In the genomic region with DNA sequence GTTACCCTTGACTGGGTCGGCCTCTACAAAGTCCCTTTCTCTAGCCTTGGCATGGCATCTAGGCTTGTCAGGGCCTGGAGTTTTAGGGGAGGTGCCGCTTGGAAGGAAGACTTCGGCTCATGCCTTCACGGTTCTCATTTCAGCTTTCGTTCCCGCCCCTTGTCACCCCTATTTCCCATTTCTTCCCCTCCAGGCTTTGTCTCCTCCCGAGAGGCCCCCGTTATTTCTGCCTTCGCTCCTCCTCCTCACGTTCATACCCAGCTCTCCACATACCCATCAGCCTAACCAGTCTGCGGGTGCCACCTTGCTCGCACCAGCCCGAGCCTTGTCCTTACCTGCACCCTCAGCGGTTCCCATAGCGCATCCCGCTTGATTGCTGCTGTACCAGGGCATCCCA, we compare ENCODE assay signal across 8 mouse cellular contexts. TPM values are rescaled to one million over a fixed set of nuclear protein-coding genes. Genes with fewer than 3 reads are reported as not detected.
A peak's percentile ranks its signal among the peaks of the same experiment; 100 is the strongest.
DNase-seq lines count a peak whose midpoint lies in the region; ATAC-seq and TF ChIP-seq lines count a peak whose summit lies in the region.

No protein-coding gene starts in this region.

- H3K4me1 ChIP-seq in heart, embryonic 15.5 days (replicated peaks), result peaks cover 13% of the 10 kb centered on the region
- peaks cover 46% of the 10 kb centered on the region for H3K4me1 ChIP-seq in G1E (ENCODE audit: insufficient read depth, low read depth, low read length)
- H3K4me1 ChIP-seq in forebrain, embryonic 13.5 days, result peaks cover 8% of the 10 kb centered on the region
- peaks cover 34% of the 10 kb centered on the region for H3K4me1 ChIP-seq in liver, embryonic 15.5 days (replicated peaks)

- peak; percentile 41 for ATAC-seq in heart, embryonic 15.5 days (replicated peaks; ENCODE audit: insufficient number of reproducible peaks, insufficient read depth, low FRiP score, low read depth)
- ATAC-seq in G1E (ENCODE audit: extremely low read depth, insufficient number of reproducible peaks, low FRiP score, poor library complexity, severe bottlenecking), result no peak
- peak; percentile 46 for ATAC-seq in forebrain, embryonic 13.5 days
- ATAC-seq in liver, embryonic 15.5 days (ENCODE audit: insufficient read depth), result peak; percentile 56

- no peak for DNase-seq in heart, adult 18-20 months
- DNase-seq in G1E (ENCODE audit: low spot score), result peak; percentile 15
- DNase-seq in testis, postnatal 10 days (ENCODE audit: low spot score), result peak; percentile 55
- no peak for DNase-seq in urinary bladder, adult 18-20 months (ENCODE audit: low spot score in 2 of 2)
- no peak for DNase-seq in gastrocnemius, postnatal 4 days (ENCODE audit: low spot score in 2 of 2)

- H3K27ac ChIP-seq in heart, embryonic 15.5 days, result peak overlapping the region; percentile 96
- peak overlapping the region; percentile 93 for H3K27ac ChIP-seq in forebrain, embryonic 13.5 days
- H3K27ac ChIP-seq in liver, embryonic 15.5 days (replicated peaks), result peak overlapping the region; percentile 86

- no peaks in the 10 kb centered on the region for H3K27me3 ChIP-seq in heart, embryonic 15.5 days
- 0 out of 2 replicates have a peak, but pooled peaks cover 6% of the 10 kb centered on the region for H3K27me3 ChIP-seq in G1E (ENCODE audit: insufficient read depth, low read length)
- H3K27me3 ChIP-seq in forebrain, embryonic 13.5 days, result peaks cover 36% of the 10 kb centered on the region
- H3K27me3 ChIP-seq in liver, embryonic 15.5 days, result no peaks in the 10 kb centered on the region

- H3K4me2 ChIP-seq in heart, embryonic 15.5 days, result peak overlapping the region; percentile 96
- peak overlapping the region; percentile 99 for H3K4me2 ChIP-seq in forebrain, embryonic 13.5 days
- peak overlapping the region; percentile 84 for H3K4me2 ChIP-seq in liver, embryonic 15.5 days

- TF ChIP-seq CTCF in G1E (IDR thresholded peaks at IDR 0.05; ENCODE audit: low read depth, low read length), result no peak

- H3K9me3 ChIP-seq in heart, embryonic 15.5 days (replicated peaks), result no peaks in the 10 kb centered on the region
- no peaks in the 10 kb centered on the region for H3K9me3 ChIP-seq in G1E (replicated peaks)
- H3K9me3 ChIP-seq in forebrain, embryonic 13.5 days (replicated peaks), result no peaks in the 10 kb centered on the region
- no peaks in the 10 kb centered on the region for H3K9me3 ChIP-seq in liver, embryonic 15.5 days (replicated peaks)

- peak overlapping the region; percentile 91 for H3K9ac ChIP-seq in heart, embryonic 15.5 days
- H3K9ac ChIP-seq in forebrain, embryonic 13.5 days, result peak overlapping the region; percentile 90
- H3K9ac ChIP-seq in liver, embryonic 15.5 days, result peak overlapping the region; percentile 76

- WGBS in heart, embryonic 15.5 days, result under 1% methylated on average over 16 of the region's 16 CpGs
- 0% methylated on average over 16 of the region's 16 CpGs for WGBS in forebrain, embryonic 13.5 days
- under 1% methylated on average over 16 of the region's 16 CpGs for WGBS in liver, embryonic 15.5 days (ENCODE audit: insufficient replicate concordance)

- peak overlapping the region; percentile 96 for H3K4me3 ChIP-seq in heart, embryonic 15.5 days
- H3K4me3 ChIP-seq in G1E (ENCODE audit: low read depth, low read length), result peak overlapping the region; percentile 88
- H3K4me3 ChIP-seq in forebrain, embryonic 13.5 days, result peak overlapping the region; percentile 85
- peak overlapping the region; percentile 86 for H3K4me3 ChIP-seq in liver, embryonic 15.5 days (replicated peaks)

- no peaks in the 10 kb centered on the region for H3K36me3 ChIP-seq in heart, embryonic 15.5 days
- H3K36me3 ChIP-seq in G1E (replicated peaks), result peaks cover 30% of the 10 kb centered on the region
- no peaks in the 10 kb centered on the region for H3K36me3 ChIP-seq in forebrain, embryonic 13.5 days (ENCODE audit: poor library complexity, severe bottlenecking)
- H3K36me3 ChIP-seq in liver, embryonic 15.5 days (replicated peaks), result no peaks in the 10 kb centered on the region

RNA-seq across cellular contexts. Expression of a gene that starts 0.6 kb away (rescaled TPM):
- polyA plus RNA-seq in heart, embryonic 15.5 days (2015; fragmentation: Nextera tagmentation; extraction: Ambion mirVana), result 54.6 and 62.4 TPM in 2 replicates
- total RNA-seq in heart, adult 18-20 months (2021), result 10 to 100 TPM; 36.6 to 44.4 TPM
- total RNA-seq in G1E (2014; fragmentation: Nextera tagmentation), result 90.5 and 109 TPM in 2 replicates
- 42.9 and 46.8 TPM in 2 replicates for total RNA-seq in G1E (2017)
- 27.9 and 35.2 TPM in 2 replicates for polyA plus RNA-seq in G1E (2012)
- polyA plus RNA-seq in forebrain, embryonic 13.5 days (2015; fragmentation: Nextera tagmentation; extraction: Ambion mirVana), result 59.4 and 65.7 TPM in 2 replicates
- 29.6 and 29.7 TPM in 2 replicates for polyA plus RNA-seq in liver, embryonic 15.5 days (2015; fragmentation: Nextera tagmentation; extraction: Ambion mirVana)
- 10 to 100 TPM; 79.4 to 83.5 TPM for total RNA-seq in gastrocnemius, postnatal 4 days (2021)

RNA-seq across cellular contexts. Expression of a gene that starts 53.4 kb away (rescaled TPM):
- polyA plus RNA-seq in heart, embryonic 15.5 days (2015; fragmentation: Nextera tagmentation; extraction: Ambion mirVana), result 1.9 and 3.9 TPM in 2 replicates
- total RNA-seq in heart, adult 18-20 months (2021), result 1 to 10 TPM; 1.3 to 1.9 TPM
- total RNA-seq in G1E (2014; fragmentation: Nextera tagmentation) (not detected in 2 replicates), G1E (2017) (0.05 TPM in 1 of 2 replicates, not detected in the other)
- polyA plus RNA-seq in G1E (2012), result not detected in 2 replicates
- 0.91 and 1.1 TPM in 2 replicates for polyA plus RNA-seq in forebrain, embryonic 13.5 days (2015; fragmentation: Nextera tagmentation; extraction: Ambion mirVana)
- polyA plus RNA-seq in liver, embryonic 15.5 days (2015; fragmentation: Nextera tagmentation; extraction: Ambion mirVana), result 11.4 and 12.7 TPM in 2 replicates
- 1 to 10 TPM; 3.1 to 3.4 TPM for total RNA-seq in gastrocnemius, postnatal 4 days (2021)

Comparison
In these comparisons a context has a peak if more than half of its experiments do, and no peak if none do; other contexts are left out.
1. DNase-seq: peak in G1E (single experiment) and testis, postnatal 10 days (single experiment); none in heart, adult 18-20 months (0 of 2), urinary bladder, adult 18-20 months (0 of 2) and gastrocnemius, postnatal 4 days (0 of 2).
2. Peak in every context shown above with its lines, with median percentiles within 50 percentile points of each other: H3K27ac ChIP-seq, H3K4me2 ChIP-seq, H3K4me3 ChIP-seq and H3K9ac ChIP-seq.